Mouse (Mus musculus) intestine, postnatal 0 days (tissue): Measurements from ENCODE around the gene Aqp11. TPM values are rescaled to one million over a fixed set of nuclear protein-coding genes. Genes with fewer than 3 reads are reported as not detected.

Experiments used
- ATAC-seq: fragments of 200-750 bp; cut with Nextera tagmentation; 2 replicates; pipeline ENCODE4 v1.8.0; 2017; ENCODE audit warnings: mild to moderate bottlenecking, moderate TSS enrichment, moderate library complexity
- H3K27ac ChIP-seq: fragments of 300-500 bp; sonication (generic); 2 replicates; pipeline ENCODE4 v1.5.1; 2014; ENCODE audit warnings: mild to moderate bottlenecking, low read depth, low read length, moderate library complexity
- H3K27me3 ChIP-seq: fragments of 300-500 bp; sonication (generic); replicated peaks from 2 replicates; pipeline ENCODE4 v1.6.1; 2014; ENCODE audit warnings: low read length, mixed read lengths; ENCODE audit not compliant: control insufficient read depth, insufficient read depth
- H3K36me3 ChIP-seq: fragments of 300-500 bp; sonication (generic); 2 replicates; pipeline ENCODE4 v1.6.1; 2014; ENCODE audit warnings: mild to moderate bottlenecking, moderate library complexity; ENCODE audit not compliant: control insufficient read depth, insufficient read depth
- H3K4me1 ChIP-seq: fragments of 300-500 bp; sonication (generic); replicated peaks from 2 replicates; pipeline ENCODE4 v1.6.1; 2014; ENCODE audit warnings: antibody characterized with exemption, low read length, mixed read lengths; ENCODE audit not compliant: control insufficient read depth, insufficient read depth
- H3K4me2 ChIP-seq: fragments of 300-500 bp; sonication (generic); replicated peaks from 2 replicates; pipeline ENCODE4 v1.6.1; 2014; ENCODE audit warnings: low read depth, mild to moderate bottlenecking, moderate library complexity
- H3K4me3 ChIP-seq: fragments of 300-500 bp; sonication (generic); 2 replicates; pipeline ENCODE4 v1.5.1; 2014; ENCODE audit warnings: low read depth, low read length
- H3K9ac ChIP-seq: fragments of 300-500 bp; sonication (generic); 2 replicates; pipeline ENCODE4 v1.6.1; 2014; ENCODE audit warnings: mild to moderate bottlenecking, low read depth, low read length
- H3K9me3 ChIP-seq: fragments of 300-500 bp; sonication (generic); 2 replicates; pipeline ENCODE4 v1.6.1; 2016; ENCODE audit warnings: mixed run types; ENCODE audit not compliant: control insufficient read depth
- CTCF ChIP-seq: sonication (generic); IDR thresholded peaks from 2 replicates; pipeline ENCODE4 v1.5.1; 2016; ENCODE audit warnings: low read depth, mild to moderate bottlenecking, control low read depth, antibody characterized with exemption, moderate library complexity
- WGBS: fragments of 180-500 bp; shearing (Covaris S2); extraction: QIAGEN DNeasy Blood & Tissue Kit; methylation state at CpG from one replicate; pipeline ENCODE4 v1.1.7; 2014; 5-methylcytosine and 5-hydroxymethylcytosine counted together
- polyA plus RNA-seq: library from polyadenylated mRNA; unstranded; fragments of >200 nt; fragmentation: Nextera tagmentation; extraction: Ambion mirVana; gene quantifications from 2 replicates; pipeline ENCODE4 v1.2.1, GENCODE M21; 2015

The Aqp11 gene
- polyA plus RNA-seq, result 167 and 184 TPM in 2 replicates

DNA sequence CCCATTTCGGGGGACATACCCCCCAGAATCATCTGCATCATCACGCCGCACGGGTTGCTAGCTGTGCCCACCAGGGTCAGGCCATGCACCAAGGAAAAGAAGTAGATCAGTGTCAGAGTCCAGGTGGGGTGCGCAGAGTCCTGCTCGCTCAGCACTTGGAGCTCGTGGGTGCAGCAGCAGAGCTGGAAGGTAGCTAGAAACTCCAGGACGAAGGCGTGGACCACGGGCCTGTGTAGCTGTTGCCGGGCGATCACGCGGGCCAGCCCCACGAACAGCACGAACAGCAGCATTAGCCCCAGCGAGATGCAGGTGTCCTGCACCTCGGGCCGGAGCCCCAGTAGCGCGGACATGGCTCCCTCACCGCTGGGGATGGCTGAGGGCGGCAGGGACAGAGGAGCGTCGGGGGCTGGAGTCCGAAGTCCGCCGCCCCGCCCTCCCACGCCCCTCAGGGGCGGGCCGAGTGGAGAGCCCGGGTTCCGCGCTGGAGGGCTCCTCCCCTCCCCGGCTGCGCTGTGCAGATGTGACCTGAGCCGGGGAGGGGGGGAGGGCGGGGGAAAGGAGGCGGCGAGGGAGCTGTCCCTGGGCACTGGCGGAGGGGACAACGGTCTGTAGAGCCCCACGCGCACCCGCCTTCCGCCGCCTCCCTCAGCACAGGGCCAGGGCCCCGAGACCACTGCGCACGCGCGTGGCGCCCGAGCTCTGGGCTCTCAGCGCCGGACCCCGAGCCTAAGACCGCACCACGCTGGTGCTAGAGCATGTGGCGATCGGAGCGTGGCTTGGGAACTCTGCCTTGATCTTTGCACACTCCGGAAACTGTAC is at the start of gene Aqp11:
TSS of gene Aqp11 (minus strand) at position 652 of the 819 bp plus-strand sequence.
- Histone ChIP-seq H3K4me1 (no peaks in the 10 kb centered on the region; the same call in 1 of the 2 replicates), H3K4me2 (peak within 1 kb of the TSS; percentile 91), H3K4me3 (peak within 1 kb of the TSS; percentile 72), H3K36me3 (no peaks in the 10 kb centered on the region), H3K27ac (peak within 1 kb of the TSS; percentile 84), H3K9ac (peak within 1 kb of the TSS; percentile 62), H3K27me3 (no peaks in the 10 kb centered on the region), H3K9me3 (no peaks in the 10 kb centered on the region)
- TF ChIP-seq CTCF, result no peak
- 1% methylated on average over 57 of the region's 64 CpGs for WGBS
- ATAC-seq, result peak; percentile 85

DNA sequence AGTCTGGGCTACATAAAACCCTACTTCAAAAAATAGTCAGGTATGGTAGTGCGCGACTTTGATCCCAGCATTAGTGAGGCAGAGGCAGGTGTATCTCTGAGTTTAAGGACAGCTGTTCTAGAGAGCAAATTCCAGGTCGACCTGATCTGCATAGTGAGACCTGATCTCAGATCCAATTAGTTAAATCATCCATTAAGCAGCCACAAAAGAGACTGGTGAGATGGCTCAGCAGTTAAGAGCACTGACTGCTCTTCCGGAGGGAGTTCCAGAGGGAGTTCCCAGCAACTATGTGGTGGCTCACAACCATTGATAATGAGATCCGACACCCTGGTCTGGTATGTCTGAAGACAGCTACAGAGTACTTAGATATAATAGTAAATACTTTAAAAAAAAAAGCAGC is 45.4 kb upstream of the Aqp11 start:
- ATAC-seq, result no peak
- H3K36me3 ChIP-seq, result no peaks in the 10 kb centered on the region
- no peak overlapping the region for H3K4me3 ChIP-seq
- no peaks in the 10 kb centered on the region for H3K9me3 ChIP-seq
- H3K27me3 ChIP-seq, result no peaks in the 10 kb centered on the region
- no peaks in the 10 kb centered on the region; the same call in 1 of the 2 replicates for H3K4me1 ChIP-seq
- no peak overlapping the region for H3K9ac ChIP-seq
- no peak overlapping the region for H3K4me2 ChIP-seq
- H3K27ac ChIP-seq, result no peak overlapping the region
- no peak for TF ChIP-seq CTCF
- WGBS, result 58% methylated on average over 5 of the region's 5 CpGs

DNA sequence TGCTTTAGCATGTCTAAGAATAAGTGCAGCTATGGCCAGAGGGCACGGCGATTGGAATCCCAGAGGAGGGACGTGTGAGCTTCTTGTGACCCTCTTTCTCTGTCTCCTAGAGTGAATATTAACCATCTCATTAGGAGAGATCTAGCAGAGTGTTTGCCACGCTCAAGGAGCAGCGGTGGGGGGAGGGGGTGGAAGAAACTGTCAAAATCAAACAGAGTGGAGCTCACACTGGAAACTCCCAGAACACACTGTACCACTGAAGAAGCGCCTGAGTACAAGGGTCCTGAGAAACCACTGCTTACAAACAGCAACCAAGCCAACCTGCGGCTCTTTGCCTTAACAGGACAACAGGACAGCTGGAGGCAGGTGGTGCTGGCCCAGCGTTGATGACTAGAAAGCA is 43.4 kb upstream of the Aqp11 start:
- Histone ChIP-seq H3K27me3 (no peaks in the 10 kb centered on the region), H3K36me3 (no peaks in the 10 kb centered on the region), H3K27ac (no peak overlapping the region; the same call in 1 of the 2 replicates), H3K4me2 (no peak overlapping the region), H3K9ac (no peak overlapping the region), H3K9me3 (no peaks in the 10 kb centered on the region), H3K4me3 (no peak overlapping the region), H3K4me1 (no peaks in the 10 kb centered on the region; the same call in 1 of the 2 replicates)
- TF ChIP-seq CTCF, result no peak
- no peak for ATAC-seq
- 67% methylated on average over 8 of the region's 8 CpGs for WGBS

DNA sequence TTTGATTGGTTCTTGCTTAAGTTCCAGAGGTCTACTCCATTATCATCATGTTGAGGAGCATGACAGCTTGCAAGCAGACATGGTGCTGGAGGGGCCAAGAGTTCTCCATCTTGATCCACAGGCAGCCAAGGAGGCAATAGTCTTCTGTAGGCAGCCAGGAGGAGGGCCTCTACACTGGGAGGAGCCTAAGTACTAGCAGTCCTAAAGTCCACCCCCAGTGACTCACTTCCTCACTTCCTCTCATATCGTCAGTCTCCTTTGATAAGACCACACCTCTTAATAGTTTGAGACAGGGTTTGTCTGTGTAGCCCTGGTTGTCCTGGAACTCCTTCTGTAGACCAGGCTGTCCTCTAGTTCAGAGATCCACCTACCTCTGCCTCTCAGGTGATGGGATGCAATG is 42.7 kb upstream of the Aqp11 start:
- no peaks in the 10 kb centered on the region for H3K9me3 ChIP-seq
- no peaks in the 10 kb centered on the region for H3K27me3 ChIP-seq
- H3K4me3 ChIP-seq, result no peak overlapping the region
- H3K4me2 ChIP-seq, result no peak overlapping the region
- WGBS, result 36% methylated on average over 1 of the region's 1 CpGs
- H3K36me3 ChIP-seq, result no peaks in the 10 kb centered on the region
- TF ChIP-seq CTCF, result no peak
- peak; percentile 85 for ATAC-seq
- no peak overlapping the region for H3K9ac ChIP-seq
- no peak overlapping the region for H3K27ac ChIP-seq
- no peaks in the 10 kb centered on the region; the same call in 1 of the 2 replicates for H3K4me1 ChIP-seq

DNA sequence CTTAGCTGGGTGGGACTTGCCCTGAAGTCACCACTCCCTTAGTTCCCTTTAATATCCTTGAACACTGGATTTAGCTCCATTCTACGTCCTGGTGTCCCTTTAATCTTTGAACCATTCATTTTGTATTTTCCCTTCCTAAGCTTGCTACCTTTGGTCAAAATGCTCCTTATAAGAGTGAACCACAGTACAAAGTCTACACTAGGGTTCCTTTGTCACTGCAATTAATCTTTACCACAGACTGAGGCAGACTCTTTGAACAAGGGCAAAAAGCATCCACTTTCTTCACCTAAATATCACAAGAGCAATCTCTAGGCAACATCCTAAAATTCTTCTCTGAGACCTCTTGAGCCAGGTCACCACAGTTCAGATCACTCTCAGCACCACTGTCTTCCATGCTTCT is 42.1 kb upstream of the Aqp11 start:
- Histone ChIP-seq H3K9ac (no peak overlapping the region), H3K4me3 (no peak overlapping the region), H3K4me1 (no peaks in the 10 kb centered on the region; the same call in 1 of the 2 replicates), H3K9me3 (no peaks in the 10 kb centered on the region), H3K36me3 (no peaks in the 10 kb centered on the region), H3K4me2 (no peak overlapping the region), H3K27me3 (no peaks in the 10 kb centered on the region), H3K27ac (no peak overlapping the region)
- WGBS, result 45% methylated on average over 1 of the region's 1 CpGs
- peak; percentile 71 for ATAC-seq
- TF ChIP-seq CTCF, result no peak

DNA sequence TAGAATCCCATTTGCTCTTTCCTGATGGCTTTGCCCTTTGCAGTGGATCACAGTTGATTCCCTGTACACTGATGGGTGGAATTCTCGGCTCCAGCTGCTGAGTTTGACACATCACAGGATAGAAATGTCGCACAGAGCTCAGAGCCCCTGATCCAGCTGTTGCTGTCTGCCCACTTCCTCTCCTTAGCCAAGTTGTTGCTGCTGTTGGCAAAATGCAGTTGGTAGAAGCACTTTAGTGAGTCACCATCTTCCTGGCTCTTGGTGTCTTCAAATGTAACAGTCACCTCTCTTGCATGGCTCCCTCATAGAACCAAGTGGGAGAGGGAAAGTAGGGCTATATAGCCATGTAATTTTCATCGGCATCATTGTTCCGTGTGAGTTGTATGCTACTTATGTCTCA is 39.1 kb upstream of the Aqp11 start:
- H3K4me2 ChIP-seq, result no peak overlapping the region
- no peaks in the 10 kb centered on the region; the same call in 1 of the 2 replicates for H3K4me1 ChIP-seq
- no peak overlapping the region for H3K4me3 ChIP-seq
- no peak for TF ChIP-seq CTCF
- ATAC-seq, result no peak
- H3K9ac ChIP-seq, result no peak overlapping the region
- no peaks in the 10 kb centered on the region for H3K27me3 ChIP-seq
- 87% methylated on average over 4 of the region's 4 CpGs for WGBS
- no peaks in the 10 kb centered on the region for H3K36me3 ChIP-seq
- no peak overlapping the region for H3K27ac ChIP-seq
- no peaks in the 10 kb centered on the region for H3K9me3 ChIP-seq
